Mouse (Mus musculus) bone marrow macrophage, adult 2 months (primary cell): ENCODE measurements around the gene Kcnj2.

Experiments used
- CTCF ChIP-seq: IDR thresholded peaks from 2 replicates; pipeline ENCODE4 v1.5.1; 2012; ENCODE audit warnings: low read depth, mild to moderate bottlenecking, low read length, moderate library complexity
- POLR2A ChIP-seq: IDR thresholded peaks from 2 replicates; pipeline ENCODE4 v1.6.1; 2012; ENCODE audit warnings: mild to moderate bottlenecking, low read depth, low read length, borderline replicate concordance

- TF ChIP-seq CTCF: no peak
- no peak for TF ChIP-seq POLR2A
Measured at GRCm38 (mm10) chr11:111100131-111100530, 34.2 kb downstream of the Kcnj2 start.
